Mouse (Mus musculus) MEL (cell line): ENCODE data around the gene Nkg7. TPM values are rescaled to one million over a fixed set of nuclear protein-coding genes. Genes with fewer than 3 reads are reported as not detected.

Source experiments
- DNase-seq: peaks from one replicate; pipeline ENCODE4 v3.0.0; 2011; ENCODE audit warnings: low read depth, low spot score
- H3K27ac ChIP-seq: 2 replicates; pipeline ENCODE4 v1.5.1; 2012; ENCODE audit warnings: low read depth, mild to moderate bottlenecking, control low read depth, low read length, moderate library complexity; ENCODE audit not compliant: control insufficient read depth
- H3K27me3 ChIP-seq, 2 experiments: fragments of 150-350 bp in 1 of 2; sonication (generic) in 1 of 2; 2 replicates each; pipeline ENCODE4 v1.6.1; 2012; ENCODE audit warnings: low read length in 2 of 2, mild to moderate bottlenecking in 2 of 2, improper control_type of control experiment in 1 of 2, moderate library complexity in 1 of 2; ENCODE audit not compliant: insufficient read depth in 2 of 2, control insufficient read depth in 1 of 2
- H3K36me3 ChIP-seq, 2 experiments: 2 replicates each; pipeline ENCODE4 v1.6.1; 2012 to 2014; ENCODE audit warnings: low read length in 2 of 2, improper control_type of control experiment in 1 of 2, inconsistent platforms in 1 of 2, mild to moderate bottlenecking in 1 of 2; ENCODE audit not compliant: insufficient read depth in 2 of 2, control insufficient read depth in 1 of 2
- H3K4me1 ChIP-seq, 2 experiments: fragments of 150-350 bp in 1 of 2; sonication (generic) in 1 of 2; 2 replicates each; pipeline ENCODE4 v1.6.1; 2012; ENCODE audit warnings: low read length in 2 of 2, improper control_type of control experiment in 1 of 2, mild to moderate bottlenecking in 1 of 2; ENCODE audit not compliant: insufficient read depth in 2 of 2, control insufficient read depth in 1 of 2
- H3K4me3 ChIP-seq, 2 experiments: fragments of 150-350 bp in 1 of 2; sonication (generic) in 1 of 2; 2 replicates each; pipeline ENCODE4 v1.5.1; 2012; ENCODE audit warnings: low read depth in 2 of 2, low read length in 2 of 2, mild to moderate bottlenecking in 2 of 2, moderate library complexity in 2 of 2, control low read depth in 1 of 2, improper control_type of control experiment in 1 of 2; ENCODE audit not compliant: control insufficient read depth in 1 of 2, insufficient read depth in 1 of 2
- H3K79me2 ChIP-seq: 2 replicates; pipeline ENCODE4 v1.6.1; 2012; ENCODE audit warnings: mild to moderate bottlenecking, low read length, moderate library complexity; ENCODE audit not compliant: control insufficient read depth, poor library complexity, insufficient read depth
- H3K9ac ChIP-seq: 2 replicates; pipeline ENCODE4 v1.6.1; 2012; ENCODE audit warnings: low read depth, mild to moderate bottlenecking, control low read depth, low read length, moderate library complexity; ENCODE audit not compliant: control insufficient read depth, poor library complexity, severe bottlenecking
- H3K9me3 ChIP-seq: fragments of 150-350 bp; sonication (generic); replicated peaks from 2 replicates; pipeline ENCODE4 v1.6.1; 2012; ENCODE audit warnings: mild to moderate bottlenecking, low read length, improper control_type of control experiment, moderate library complexity; ENCODE audit not compliant: insufficient read depth
- CHD1 ChIP-seq: IDR thresholded peaks from 2 replicates; pipeline ENCODE4 v1.6.1; 2012; ENCODE audit warnings: low read depth, mild to moderate bottlenecking, inconsistent platforms, low read length, improper control_type of control experiment
- CTCF ChIP-seq, 3 experiments: IDR thresholded peaks in 2 of 3; conservative IDR thresholded peaks in 1 of 3; 2 replicates each; pipeline ENCODE4 v1.5.1; 2011 to 2012; ENCODE audit warnings: low read length in 3 of 3, low read depth in 2 of 3, mild to moderate bottlenecking in 2 of 3, improper control_type of control experiment in 1 of 3, inconsistent platforms in 1 of 3, mixed read lengths in 1 of 3, moderate library complexity in 1 of 3; ENCODE audit not compliant: control insufficient read depth in 1 of 3, insufficient read depth in 1 of 3, poor library complexity in 1 of 3, severe bottlenecking in 1 of 3
- E2F4 ChIP-seq: IDR thresholded peaks from 2 replicates; pipeline ENCODE4 v1.6.1; 2011; ENCODE audit warnings: low read depth, low read length, improper control_type of control experiment, borderline replicate concordance
- ETS1 ChIP-seq: IDR thresholded peaks from 2 replicates; pipeline ENCODE4 v1.6.1; 2012; ENCODE audit warnings: low read depth, mild to moderate bottlenecking, inconsistent platforms, low read length, improper control_type of control experiment, moderate library complexity
- GABPA ChIP-seq: IDR thresholded peaks from 2 replicates; pipeline ENCODE4 v1.6.1; 2012; ENCODE audit warnings: low read depth, mild to moderate bottlenecking, inconsistent platforms, low read length, improper control_type of control experiment, moderate library complexity
- GATA1 ChIP-seq: IDR thresholded peaks from 2 replicates; pipeline ENCODE4 v1.6.1; 2011; ENCODE audit warnings: low read depth, low read length, improper control_type of control experiment
- HCFC1 ChIP-seq: IDR thresholded peaks from 2 replicates; pipeline ENCODE4 v1.6.1; 2012; ENCODE audit warnings: low read depth, mild to moderate bottlenecking, inconsistent platforms, low read length, improper control_type of control experiment, moderate library complexity
- MXI1 ChIP-seq: IDR thresholded peaks from 2 replicates; pipeline ENCODE4 v1.6.1; 2011; ENCODE audit warnings: mild to moderate bottlenecking, low read depth, low read length, improper control_type of control experiment
- POLR2AphosphoS5 ChIP-seq: IDR thresholded peaks from 2 replicates; pipeline ENCODE4 v1.6.1; 2012; ENCODE audit warnings: low read depth, borderline replicate concordance, mild to moderate bottlenecking, inconsistent platforms, low read length, moderate library complexity, mixed read lengths
- RAD21 ChIP-seq: IDR thresholded peaks from 2 replicates; pipeline ENCODE4 v1.6.1; 2011; ENCODE audit warnings: mild to moderate bottlenecking, low read depth, low read length, improper control_type of control experiment
- RCOR1 ChIP-seq: IDR thresholded peaks from 2 replicates; pipeline ENCODE4 v1.6.1; 2012; ENCODE audit warnings: low read depth, mild to moderate bottlenecking, inconsistent platforms, low read length, improper control_type of control experiment
- SIN3A ChIP-seq: IDR thresholded peaks from 2 replicates; pipeline ENCODE4 v1.6.1; 2012; ENCODE audit warnings: low read length, improper control_type of control experiment, inconsistent platforms
- SMC3 ChIP-seq: IDR thresholded peaks from 2 replicates; pipeline ENCODE4 v1.6.1; 2011; ENCODE audit warnings: low read depth, low read length, improper control_type of control experiment
- USF1 ChIP-seq: IDR thresholded peaks from 2 replicates; pipeline ENCODE4 v1.6.1; 2014; ENCODE audit warnings: low read depth, mild to moderate bottlenecking, inconsistent platforms, low read length, improper control_type of control experiment, moderate library complexity
- USF2 ChIP-seq, 2 experiments: IDR thresholded peaks; 2 replicates each; pipeline ENCODE4 v1.6.1; 2011 to 2012; ENCODE audit warnings: improper control_type of control experiment in 2 of 2, low read length in 2 of 2, borderline replicate concordance in 1 of 2, inconsistent platforms in 1 of 2, low read depth in 1 of 2, mild to moderate bottlenecking in 1 of 2; ENCODE audit not compliant: insufficient read depth in 1 of 2
- ZC3H11A ChIP-seq: IDR thresholded peaks from 2 replicates; pipeline ENCODE4 v1.6.1; 2012; ENCODE audit warnings: low read depth, mild to moderate bottlenecking, inconsistent platforms, low read length, improper control_type of control experiment
- ZKSCAN1 ChIP-seq: IDR thresholded peaks from 2 replicates; pipeline ENCODE4 v1.6.1; 2012; ENCODE audit warnings: low read depth, mild to moderate bottlenecking, inconsistent platforms, low read length, improper control_type of control experiment, moderate library complexity
- polyA plus RNA-seq, 2 experiments: library from polyadenylated mRNA; stranded (reverse) in 1 of 2; unstranded in 1 of 2; fragments of >175 nt in 1 of 2; fragments of >200 nt in 1 of 2; gene quantifications; 2 replicates each; pipeline versions ENCODE4 v1.2.1 to v1.2.4; 2012; ENCODE audit warnings: low replicate concordance in 2 of 2, low read depth in 1 of 2; ENCODE audit not compliant: insufficient read length in 2 of 2, insufficient read depth in 1 of 2, missing spikeins in 1 of 2
- total RNA-seq: library from RNA; depleted of rRNA; stranded (reverse); fragments of 300-350 nt; gene quantifications from 2 replicates; pipeline ENCODE4 v1.2.3, GENCODE M21; 2012

Gene Nkg7
- total and polyA plus RNA-seq, 3 experiments: not detected

GRCm38 (mm10) chr7:43417298-43417697, 19.6 kb upstream of the Nkg7 start:
- TF ChIP-seq ZC3H11A: no peak
- TF ChIP-seq GATA1: no peak
- no peak for TF ChIP-seq ZKSCAN1
- TF ChIP-seq HCFC1: no peak
- no peak for TF ChIP-seq MXI1
- no peak for TF ChIP-seq GABPA
- no peak for TF ChIP-seq ETS1
- TF ChIP-seq RAD21: no peak
- TF ChIP-seq POLR2AphosphoS5: no peak
- Histone ChIP-seq H3K27ac (no peak overlapping the region), H3K9me3 (no peaks in the 10 kb centered on the region), H3K27me3 (no peaks in the 10 kb centered on the region), H3K36me3 (no peaks in the 10 kb centered on the region), H3K9ac (no peak overlapping the region), H3K79me2 (no peaks in the 10 kb centered on the region), H3K4me3 (no peak overlapping the region), H3K4me1 (no peaks in the 10 kb centered on the region)
- DNase-seq: no peak

GRCm38 (mm10) chr7:43422995-43423617, 13.8 kb upstream of the Nkg7 start:
- no peaks in the 10 kb centered on the region for H3K36me3 ChIP-seq
- no peak overlapping the region for H3K9ac ChIP-seq
- peak; percentile 65 for DNase-seq
- no peak overlapping the region for H3K27ac ChIP-seq
- no peaks in the 10 kb centered on the region for H3K4me1 ChIP-seq
- TF ChIP-seq USF1 (no peak), RCOR1 (no peak), RAD21 (peak; percentile 54), CTCF (IDR thresholded peaks at IDR 0.05 in 2 of 3, conservative IDR thresholded peaks at IDR 0.05 in 1 of 3; ENCODE audit: control insufficient read depth in 1 of 3, insufficient read depth in 1 of 3, low read depth in 2 of 3, low read length in 3 of 3, poor library complexity in 1 of 3, severe bottlenecking in 1 of 3) (peak; percentile 78 to 88 (median 83)), CHD1 (no peak), SMC3 (peak; percentile 62), E2F4 (no peak), USF2 (IDR thresholded peaks at IDR 0.05; ENCODE audit: borderline replicate concordance in 1 of 2, insufficient read depth in 1 of 2, low read depth in 1 of 2, low read length in 2 of 2) (no peak), SIN3A (no peak)
- TF ChIP-seq, all 39 proteins: peak for 3
- Histone ChIP-seq H3K4me3 (no peak overlapping the region), H3K79me2 (no peaks in the 10 kb centered on the region), H3K27me3 (no peaks in the 10 kb centered on the region), H3K9me3 (no peaks in the 10 kb centered on the region)
